Mouse (Mus musculus): ENCODE measurements at regions not wholly inside any gene's neighbourhood (a gene's known extent, or its start where the extent isn't known, plus 50 kb on each side); places are given as distances from the start of the nearest gene placed in this dataset.

DNA sequence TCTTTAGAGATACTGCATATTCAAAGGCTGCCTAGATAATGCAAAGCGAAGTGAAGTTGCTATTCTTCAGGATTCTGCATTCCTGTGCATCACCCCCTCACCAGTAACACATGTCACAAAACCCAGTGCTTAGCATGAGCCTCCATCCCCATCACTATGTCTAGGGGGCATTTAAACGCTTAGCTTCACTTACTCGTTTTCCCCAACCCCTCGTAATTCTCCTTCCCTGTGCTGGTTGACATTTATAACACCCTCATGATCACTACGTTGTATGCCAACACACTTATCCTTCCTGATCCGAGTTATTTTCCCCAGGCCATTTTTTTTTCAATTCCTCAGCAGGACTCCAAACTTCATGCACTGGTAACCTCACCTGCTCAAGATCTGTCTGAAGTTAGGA lies 152.6 kb downstream of the Lipi start:
- H3K36me3 ChIP-seq (ENCODE audit: control insufficient read depth, insufficient read depth, low read length) = no peaks in the 10 kb centered on the region
- H3K27me3 ChIP-seq (ENCODE audit: control insufficient read depth, insufficient read depth, low read length) = no peaks in the 10 kb centered on the region
- no peaks in the 10 kb centered on the region for H3K4me1 ChIP-seq (ENCODE audit: control insufficient read depth, insufficient read depth, low read length)
- no peak overlapping the region for H3K4me3 ChIP-seq
- H3K9ac ChIP-seq (ENCODE audit: low read depth, low read length) = no peak overlapping the region
- intact Hi-C loops (cut with DNase I) = no loop called here
- H3K27ac ChIP-seq = no peak overlapping the region
- no peaks in the 10 kb centered on the region for H3K79me2 ChIP-seq (replicated peaks; ENCODE audit: control insufficient read depth, insufficient read depth, low read length)
- TF ChIP-seq CTCF (IDR thresholded peaks at IDR 0.05) (no peak), POLR2A (IDR thresholded peaks at IDR 0.05; ENCODE audit: insufficient read depth, low read depth, low read length) (no peak), EP300 (IDR thresholded peaks at IDR 0.05; ENCODE audit: insufficient read depth, low read depth, low read length) (no peak)
- 68% methylated on average over 6 of the region's 6 CpGs for WGBS
- no peak for DNase-seq

DNA sequence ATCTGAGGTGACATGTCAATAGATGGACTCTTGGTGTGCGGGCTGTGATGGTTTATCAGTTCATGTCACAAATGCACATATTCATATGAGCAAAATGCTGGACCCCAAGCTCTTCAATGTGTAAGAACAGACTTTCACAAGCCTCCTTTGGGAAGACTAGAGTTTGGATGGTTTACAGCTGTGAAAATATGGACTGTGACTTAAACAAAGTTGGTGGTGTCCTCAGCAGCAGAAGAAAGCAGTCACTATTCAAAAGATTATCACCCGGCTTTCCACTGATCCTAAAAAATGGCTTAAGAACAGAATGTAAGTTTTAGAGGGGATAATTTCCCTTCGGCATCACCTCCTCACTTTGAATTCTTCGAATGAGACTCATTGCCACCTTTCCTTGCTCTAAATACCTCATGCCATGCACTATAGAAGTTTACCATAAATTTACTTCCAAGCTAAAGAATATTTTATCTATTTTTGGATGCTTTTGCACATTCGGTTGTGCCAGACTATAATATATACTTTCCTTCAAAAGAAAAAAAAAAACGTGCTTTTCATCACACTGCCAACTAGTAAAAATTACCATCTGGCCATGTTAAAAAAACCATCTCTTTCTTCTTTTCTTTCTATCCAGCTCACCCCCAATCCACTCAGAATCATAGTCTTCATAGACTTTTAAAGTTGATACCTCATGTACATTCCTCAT lies 201.2 kb downstream of the Lipi start:
- DNase-seq = no peak
- 69% methylated on average over 6 of the region's 6 CpGs for WGBS
- TF ChIP-seq EP300 (IDR thresholded peaks at IDR 0.05; ENCODE audit: insufficient read depth, low read depth, low read length) (no peak), POLR2A (IDR thresholded peaks at IDR 0.05; ENCODE audit: insufficient read depth, low read depth, low read length) (no peak)
- H3K79me2 ChIP-seq (replicated peaks; ENCODE audit: control insufficient read depth, insufficient read depth, low read length) = no peaks in the 10 kb centered on the region
- H3K4me3 ChIP-seq = no peak overlapping the region
- intact Hi-C loops (cut with DNase I) = no loop called here
- H3K36me3 ChIP-seq (ENCODE audit: control insufficient read depth, insufficient read depth, low read length) = no peaks in the 10 kb centered on the region
- H3K9ac ChIP-seq (ENCODE audit: low read depth, low read length) = no peak overlapping the region
- no peaks in the 10 kb centered on the region for H3K4me1 ChIP-seq (ENCODE audit: control insufficient read depth, insufficient read depth, low read length)
- no peak overlapping the region for H3K27ac ChIP-seq
- H3K27me3 ChIP-seq (ENCODE audit: control insufficient read depth, insufficient read depth, low read length) = no peaks in the 10 kb centered on the region

DNA sequence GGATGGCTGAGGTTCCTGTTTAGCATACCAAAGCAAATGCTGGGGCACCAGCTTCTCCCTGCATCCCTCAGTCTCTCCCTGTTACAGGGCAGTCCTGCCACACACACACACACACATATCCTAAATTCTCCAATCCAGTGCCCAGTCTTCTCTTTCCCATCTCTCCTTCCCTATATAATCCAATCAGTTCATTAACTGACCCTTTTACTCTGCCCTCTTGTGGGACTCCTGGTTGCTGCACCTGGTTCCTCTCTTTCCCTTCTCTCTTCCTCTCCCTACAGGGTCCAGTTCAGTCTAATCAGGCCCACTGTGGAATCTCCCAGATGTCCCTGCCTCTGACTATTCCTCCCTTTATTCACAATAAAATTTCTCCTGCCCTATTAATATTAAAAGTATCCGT lies 204.7 kb downstream of the Lipi start:
- TF ChIP-seq EP300 (IDR thresholded peaks at IDR 0.05; ENCODE audit: insufficient read depth, low read depth, low read length) (no peak), CTCF (IDR thresholded peaks at IDR 0.05) (no peak), POLR2A (IDR thresholded peaks at IDR 0.05; ENCODE audit: insufficient read depth, low read depth, low read length) (no peak)
- H3K9ac ChIP-seq (ENCODE audit: low read depth, low read length) = no peak overlapping the region
- WGBS = 38% methylated on average over 1 of the region's 1 CpGs
- no peak overlapping the region for H3K27ac ChIP-seq
- no peaks in the 10 kb centered on the region for H3K36me3 ChIP-seq (ENCODE audit: control insufficient read depth, insufficient read depth, low read length)
- no peaks in the 10 kb centered on the region for H3K79me2 ChIP-seq (replicated peaks; ENCODE audit: control insufficient read depth, insufficient read depth, low read length)
- intact Hi-C loops (cut with DNase I) = no loop called here
- no peaks in the 10 kb centered on the region for H3K27me3 ChIP-seq (ENCODE audit: control insufficient read depth, insufficient read depth, low read length)
- no peaks in the 10 kb centered on the region for H3K4me1 ChIP-seq (ENCODE audit: control insufficient read depth, insufficient read depth, low read length)
- H3K4me3 ChIP-seq = no peak overlapping the region
- no peak for DNase-seq

DNA sequence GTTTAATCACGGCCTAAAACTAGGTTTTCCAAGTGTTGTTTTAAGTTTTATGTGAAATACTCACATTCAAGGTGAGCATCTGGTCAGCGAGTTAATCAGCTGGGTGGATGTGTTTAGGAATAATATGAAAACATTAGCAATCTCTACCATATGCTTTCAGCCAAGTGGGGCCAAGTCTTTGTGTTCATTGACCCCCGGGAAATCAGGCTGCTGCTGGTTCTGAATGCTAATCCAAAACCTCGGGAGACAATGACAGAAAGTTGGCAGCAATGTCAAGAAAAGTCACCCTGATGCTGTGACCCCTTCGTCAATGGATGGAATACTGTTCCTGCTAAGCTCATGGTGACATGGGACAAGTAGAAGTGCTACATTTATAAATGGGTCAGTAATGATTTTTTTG lies 216.2 kb downstream of the Lipi start:
- no peak overlapping the region for H3K9ac ChIP-seq (ENCODE audit: low read depth, low read length)
- no peaks in the 10 kb centered on the region for H3K36me3 ChIP-seq (ENCODE audit: control insufficient read depth, insufficient read depth, low read length)
- intact Hi-C loops (cut with DNase I) = no loop called here
- no peaks in the 10 kb centered on the region for H3K79me2 ChIP-seq (replicated peaks; ENCODE audit: control insufficient read depth, insufficient read depth, low read length)
- no peaks in the 10 kb centered on the region for H3K27me3 ChIP-seq (ENCODE audit: control insufficient read depth, insufficient read depth, low read length)
- no peak overlapping the region for H3K4me3 ChIP-seq
- no peak for TF ChIP-seq CTCF (IDR thresholded peaks at IDR 0.05)
- TF ChIP-seq EP300 (IDR thresholded peaks at IDR 0.05; ENCODE audit: insufficient read depth, low read depth, low read length) = no peak
- no peak for TF ChIP-seq POLR2A (IDR thresholded peaks at IDR 0.05; ENCODE audit: insufficient read depth, low read depth, low read length)
- H3K4me1 ChIP-seq (ENCODE audit: control insufficient read depth, insufficient read depth, low read length) = no peaks in the 10 kb centered on the region
- no peak for DNase-seq
- 59% methylated on average over 5 of the region's 5 CpGs for WGBS
- no peak overlapping the region for H3K27ac ChIP-seq

DNA sequence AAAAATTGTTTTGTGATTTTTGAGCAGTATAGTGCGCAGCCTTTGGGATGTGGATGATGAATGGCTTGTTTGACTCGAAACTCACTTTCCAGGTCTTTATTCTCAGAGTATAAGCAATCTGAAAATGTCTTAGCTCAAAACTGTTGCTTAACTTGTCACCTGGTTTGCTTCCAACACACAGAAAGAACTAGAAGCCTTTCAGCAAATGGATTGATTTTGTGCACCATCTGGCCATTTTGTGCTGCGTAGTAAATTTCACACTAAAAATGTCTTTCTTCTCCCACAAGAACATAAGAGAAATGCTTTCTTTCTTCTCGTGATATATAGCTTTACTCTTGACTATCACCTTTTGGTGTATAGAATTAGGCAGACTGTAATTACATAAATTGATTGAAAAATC lies 219.1 kb downstream of the Lipi start:
- H3K27me3 ChIP-seq (ENCODE audit: control insufficient read depth, insufficient read depth, low read length) = no peaks in the 10 kb centered on the region
- TF ChIP-seq EP300 (IDR thresholded peaks at IDR 0.05; ENCODE audit: insufficient read depth, low read depth, low read length) (no peak), CTCF (IDR thresholded peaks at IDR 0.05) (no peak), POLR2A (IDR thresholded peaks at IDR 0.05; ENCODE audit: insufficient read depth, low read depth, low read length) (no peak)
- DNase-seq = no peak
- no peaks in the 10 kb centered on the region for H3K4me1 ChIP-seq (ENCODE audit: control insufficient read depth, insufficient read depth, low read length)
- H3K4me3 ChIP-seq = no peak overlapping the region
- no peaks in the 10 kb centered on the region for H3K79me2 ChIP-seq (replicated peaks; ENCODE audit: control insufficient read depth, insufficient read depth, low read length)
- no peak overlapping the region for H3K9ac ChIP-seq (ENCODE audit: low read depth, low read length)
- 73% methylated on average over 4 of the region's 4 CpGs for WGBS
- no peaks in the 10 kb centered on the region for H3K36me3 ChIP-seq (ENCODE audit: control insufficient read depth, insufficient read depth, low read length)
- no peak overlapping the region for H3K27ac ChIP-seq
- intact Hi-C loops (cut with DNase I) = no loop called here

DNA sequence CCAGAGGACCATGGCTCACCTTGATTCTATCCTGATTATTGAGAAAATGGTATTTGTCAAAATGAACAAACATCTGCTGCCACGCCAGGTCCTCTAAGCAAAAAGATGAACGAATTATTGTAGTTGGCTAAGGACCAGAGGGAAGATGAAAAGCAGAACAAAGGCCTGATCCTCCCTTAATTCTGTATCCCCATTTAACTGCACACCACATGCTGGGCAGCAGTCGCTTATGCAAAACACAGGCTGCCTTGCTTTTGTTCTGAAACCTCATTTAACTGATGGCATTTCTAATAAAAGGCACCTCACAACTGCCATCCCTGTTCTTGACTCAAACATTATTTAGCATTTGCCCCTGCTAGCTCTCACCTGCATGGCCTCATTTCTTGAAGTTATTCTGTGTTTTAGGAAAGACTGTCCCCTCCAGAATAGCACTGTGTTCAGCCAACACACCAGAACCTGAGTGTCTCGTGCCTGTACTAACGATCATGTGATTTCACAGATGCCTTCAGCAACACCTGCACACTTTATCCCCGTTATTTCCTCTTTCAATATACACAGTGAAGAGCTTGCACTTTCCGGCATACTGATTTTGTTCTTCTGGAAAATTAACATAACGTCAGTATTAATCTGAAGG lies 220.4 kb downstream of the Lipi start:
- Histone ChIP-seq H3K79me2 (replicated peaks; ENCODE audit: control insufficient read depth, insufficient read depth, low read length) (no peaks in the 10 kb centered on the region), H3K4me1 (ENCODE audit: control insufficient read depth, insufficient read depth, low read length) (no peaks in the 10 kb centered on the region), H3K4me3 (no peak overlapping the region), H3K36me3 (ENCODE audit: control insufficient read depth, insufficient read depth, low read length) (no peaks in the 10 kb centered on the region), H3K27ac (no peak overlapping the region), H3K27me3 (ENCODE audit: control insufficient read depth, insufficient read depth, low read length) (no peaks in the 10 kb centered on the region), H3K9ac (ENCODE audit: low read depth, low read length) (no peak overlapping the region)
- WGBS = 58% methylated on average over 8 of the region's 8 CpGs
- TF ChIP-seq POLR2A (IDR thresholded peaks at IDR 0.05; ENCODE audit: insufficient read depth, low read depth, low read length) = no peak
- TF ChIP-seq EP300 (IDR thresholded peaks at IDR 0.05; ENCODE audit: insufficient read depth, low read depth, low read length) = no peak
- TF ChIP-seq CTCF (IDR thresholded peaks at IDR 0.05) = no peak
- intact Hi-C loops (cut with DNase I) = no loop called here
- DNase-seq = no peak

All from heart, adult 2 months (tissue).